Mouse (Mus musculus): ENCODE measurements at regions not wholly inside any gene's neighbourhood (a gene's known extent, or its start where the extent isn't known, plus 50 kb on each side); places are given as distances from the start of the nearest gene placed in this dataset.

GRCm38 (mm10) chr13:6751149-6751548, 102.6 kb upstream of the Pfkp start:
- no peak for TF ChIP-seq POLR2A (IDR thresholded peaks at IDR 0.05; ENCODE audit: low read depth, low read length)
- no peak for TF ChIP-seq CTCF (IDR thresholded peaks at IDR 0.05; ENCODE audit: extremely low read depth, insufficient read length, insufficient replicate concordance, low read depth, low read length)
